Mouse (Mus musculus) heart, postnatal 0 days (tissue): Measurements from ENCODE around the gene Doc2g. TPM values are rescaled to one million over a fixed set of nuclear protein-coding genes. Genes with fewer than 3 reads are reported as not detected.

Experiments used
- ATAC-seq: fragments of 200-750 bp; cut with Nextera tagmentation; 2 replicates; pipeline ENCODE4 v1.8.0; 2017; ENCODE audit warnings: low read depth, moderate number of reproducible peaks, moderate library complexity; ENCODE audit not compliant: insufficient read depth
- DNase-seq: peaks from one replicate; pipeline ENCODE4 v3.0.0-alpha.2; 2016; ENCODE audit warnings: low spot score
- H3K27ac ChIP-seq: fragments of 300-500 bp; sonication (generic); 2 replicates; pipeline ENCODE4 v1.5.1; 2014; ENCODE audit warnings: low read depth, mild to moderate bottlenecking
- H3K27me3 ChIP-seq: fragments of 300-500 bp; sonication (generic); 2 replicates; pipeline ENCODE4 v1.6.1; 2014; ENCODE audit warnings: low read length, mixed read lengths; ENCODE audit not compliant: control insufficient read depth, insufficient read depth
- H3K36me3 ChIP-seq: fragments of 300-500 bp; sonication (generic); replicated peaks from 2 replicates; pipeline ENCODE4 v1.6.1; 2014; ENCODE audit warnings: low read length, mixed read lengths; ENCODE audit not compliant: control insufficient read depth, insufficient read depth
- H3K4me1 ChIP-seq: fragments of 300-500 bp; sonication (generic); 2 replicates; pipeline ENCODE4 v1.6.1; 2014; ENCODE audit warnings: antibody characterized with exemption; ENCODE audit not compliant: control insufficient read depth, insufficient read depth
- H3K4me2 ChIP-seq: fragments of 300-500 bp; sonication (generic); 2 replicates; pipeline ENCODE4 v1.6.1; 2014; ENCODE audit warnings: low read depth, mild to moderate bottlenecking, low read length, moderate library complexity
- H3K4me3 ChIP-seq: fragments of 300-500 bp; sonication (generic); 2 replicates; pipeline ENCODE4 v1.5.1; 2014; ENCODE audit warnings: low read depth, low read length
- H3K9ac ChIP-seq: fragments of 300-500 bp; sonication (generic); replicated peaks from 2 replicates; pipeline ENCODE4 v1.6.1; 2014; ENCODE audit warnings: low read depth, low read length, mixed read lengths
- H3K9me3 ChIP-seq: fragments of 300-500 bp; sonication (generic); replicated peaks from 2 replicates; pipeline ENCODE4 v1.6.1; 2016; ENCODE audit warnings: low read length; ENCODE audit not compliant: control insufficient read depth
- CTCF ChIP-seq: IDR thresholded peaks from 2 replicates; pipeline ENCODE4 v1.5.1; 2016; ENCODE audit warnings: antibody characterized with exemption, control low read depth, low read depth
- EP300 ChIP-seq: IDR thresholded peaks from 2 replicates; pipeline ENCODE4 v1.6.1; 2016; ENCODE audit warnings: antibody characterized with exemption, low read depth
- WGBS: fragments of 180-500 bp; shearing (Covaris S2); extraction: QIAGEN DNeasy Blood & Tissue Kit; methylation state at CpG from one replicate; pipeline ENCODE4 v1.1.7; 2014; 5-methylcytosine and 5-hydroxymethylcytosine counted together
- polyA plus RNA-seq: library from polyadenylated mRNA; unstranded; fragments of >200 nt; fragmentation: Nextera tagmentation; extraction: Ambion mirVana; gene quantifications from 2 replicates; pipeline ENCODE4 v1.2.1, GENCODE M21; 2015
- total RNA-seq: library from RNA; depleted of rRNA; stranded (reverse); fragments of >200 nt; gene quantifications from 2 replicates; pipeline ENCODE4 v1.2.3, GENCODE M21; 2014; ENCODE audit warnings: low replicate concordance

Gene Doc2g
- total and polyA plus RNA-seq, 2 experiments from 2014 or later = 116 to 202 TPM

DNA sequence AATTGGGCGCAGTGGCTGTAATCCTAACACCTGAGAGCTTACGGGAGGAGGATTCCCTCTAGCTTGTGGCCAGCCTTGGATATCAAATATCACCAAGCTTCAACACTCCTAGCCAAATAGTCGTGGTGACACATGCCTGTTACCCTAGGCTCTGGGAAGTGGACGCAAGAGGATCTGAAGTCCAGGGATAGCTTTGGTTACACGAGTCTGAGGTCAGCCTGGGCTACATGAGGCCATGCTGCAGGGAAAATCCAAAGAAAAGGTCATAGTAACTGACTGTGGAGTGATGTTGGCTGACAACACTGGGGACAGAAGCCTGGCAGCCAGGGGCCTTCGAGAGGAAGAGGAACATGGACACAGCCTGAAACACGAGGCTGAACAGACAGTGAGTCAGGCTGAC is 7.0 kb upstream of the Doc2g start:
- no peaks in the 10 kb centered on the region for H3K9me3 ChIP-seq
- peaks cover 7% of the 10 kb centered on the region; the same call in 1 of the 2 replicates for H3K4me1 ChIP-seq
- DNase-seq = no peak
- 61% methylated on average over 7 of the region's 7 CpGs for WGBS
- TF ChIP-seq EP300 (no peak), CTCF (no peak)
- no peaks in the 10 kb centered on the region for H3K27me3 ChIP-seq
- no peak for ATAC-seq
- H3K4me2 ChIP-seq = no peak overlapping the region
- H3K36me3 ChIP-seq = no peaks in the 10 kb centered on the region
- no peak overlapping the region for H3K27ac ChIP-seq
- H3K9ac ChIP-seq = no peak overlapping the region
- H3K4me3 ChIP-seq = no peak overlapping the region

DNA sequence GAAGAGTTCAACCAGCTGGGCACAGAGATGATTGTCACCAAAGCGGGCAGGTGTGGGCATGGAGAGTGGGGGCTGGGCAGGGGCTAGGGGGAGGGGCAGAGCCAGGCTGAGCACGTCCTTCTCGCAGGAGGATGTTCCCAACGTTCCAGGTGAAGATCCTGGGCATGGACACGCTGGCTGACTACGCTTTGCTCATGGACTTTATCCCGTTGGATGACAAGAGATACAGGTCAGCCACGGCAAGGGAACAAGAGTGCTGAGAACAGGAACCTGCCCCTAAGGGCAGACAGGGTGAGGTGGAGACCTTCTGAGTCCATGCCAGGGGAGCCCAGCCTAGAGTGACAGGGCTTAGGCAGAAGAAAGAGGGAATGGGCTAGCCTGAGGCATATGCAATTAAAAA is 6.4 kb upstream of the Doc2g start:
- Histone ChIP-seq H3K27ac (no peak overlapping the region), H3K4me3 (no peak overlapping the region), H3K36me3 (no peaks in the 10 kb centered on the region), H3K4me2 (no peak overlapping the region), H3K9me3 (no peaks in the 10 kb centered on the region), H3K9ac (no peak overlapping the region), H3K4me1 (peaks cover 14% of the 10 kb centered on the region; the same call in 1 of the 2 replicates), H3K27me3 (no peaks in the 10 kb centered on the region)
- no peak for TF ChIP-seq EP300
- no peak for TF ChIP-seq CTCF
- DNase-seq = no peak
- WGBS = 77% methylated on average over 8 of the region's 8 CpGs
- ATAC-seq = no peak

DNA sequence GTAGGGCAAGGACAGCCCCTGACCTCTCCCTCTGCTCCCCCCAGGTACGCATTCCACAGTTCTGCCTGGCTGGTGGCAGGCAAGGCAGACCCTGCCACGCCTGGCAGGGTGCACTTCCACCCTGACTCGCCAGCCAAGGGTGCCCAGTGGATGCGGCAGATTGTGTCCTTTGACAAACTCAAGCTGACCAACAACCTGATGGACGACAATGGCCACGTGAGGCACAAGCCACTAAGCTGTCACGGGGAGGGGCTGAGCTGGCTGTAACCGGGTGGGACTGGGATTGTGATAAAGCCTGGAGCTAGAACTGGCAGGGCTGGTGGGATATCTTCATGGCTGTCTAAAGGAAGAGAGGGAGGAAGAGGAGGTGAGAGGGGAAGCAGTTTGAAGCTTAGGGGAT is 5.9 kb upstream of the Doc2g start:
- 47% methylated on average over 8 of the region's 8 CpGs for WGBS

DNA sequence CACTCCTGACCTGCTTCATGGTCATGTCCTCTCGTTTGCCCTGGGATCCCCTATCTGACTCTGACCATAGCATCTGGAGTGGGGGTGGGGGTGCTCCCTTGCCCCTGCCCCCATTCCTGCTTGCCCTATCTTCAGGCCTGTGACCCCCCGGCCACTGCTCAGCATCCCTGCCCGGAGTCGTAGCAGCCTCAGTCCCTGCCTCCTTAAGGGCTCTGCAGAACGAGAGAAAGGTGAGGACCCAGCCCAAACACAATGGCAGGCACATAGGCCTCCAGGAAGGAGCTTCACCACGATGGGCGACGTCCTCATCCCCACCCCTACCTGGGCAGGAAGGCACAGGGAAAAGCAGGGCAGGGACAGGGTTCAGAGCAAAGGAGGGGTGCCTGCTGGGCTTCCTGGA is 4.8 kb upstream of the Doc2g start:
- H3K36me3 ChIP-seq = no peaks in the 10 kb centered on the region
- 69% methylated on average over 8 of the region's 8 CpGs for WGBS

More for the DNA sequence above, 5.9 kb upstream of the Doc2g start:
- TF ChIP-seq EP300 (no peak), CTCF (no peak)
- H3K4me3 ChIP-seq = no peak overlapping the region
- DNase-seq (no peak), ATAC-seq (no peak)
- H3K27me3 ChIP-seq = no peaks in the 10 kb centered on the region
- H3K4me1 ChIP-seq = peaks cover 18% of the 10 kb centered on the region; the same call in 1 of the 2 replicates
- no peaks in the 10 kb centered on the region for H3K36me3 ChIP-seq
- no peak overlapping the region for H3K27ac ChIP-seq
- H3K9me3 ChIP-seq = no peaks in the 10 kb centered on the region
- no peak overlapping the region for H3K4me2 ChIP-seq
- no peak overlapping the region for H3K9ac ChIP-seq

DNA sequence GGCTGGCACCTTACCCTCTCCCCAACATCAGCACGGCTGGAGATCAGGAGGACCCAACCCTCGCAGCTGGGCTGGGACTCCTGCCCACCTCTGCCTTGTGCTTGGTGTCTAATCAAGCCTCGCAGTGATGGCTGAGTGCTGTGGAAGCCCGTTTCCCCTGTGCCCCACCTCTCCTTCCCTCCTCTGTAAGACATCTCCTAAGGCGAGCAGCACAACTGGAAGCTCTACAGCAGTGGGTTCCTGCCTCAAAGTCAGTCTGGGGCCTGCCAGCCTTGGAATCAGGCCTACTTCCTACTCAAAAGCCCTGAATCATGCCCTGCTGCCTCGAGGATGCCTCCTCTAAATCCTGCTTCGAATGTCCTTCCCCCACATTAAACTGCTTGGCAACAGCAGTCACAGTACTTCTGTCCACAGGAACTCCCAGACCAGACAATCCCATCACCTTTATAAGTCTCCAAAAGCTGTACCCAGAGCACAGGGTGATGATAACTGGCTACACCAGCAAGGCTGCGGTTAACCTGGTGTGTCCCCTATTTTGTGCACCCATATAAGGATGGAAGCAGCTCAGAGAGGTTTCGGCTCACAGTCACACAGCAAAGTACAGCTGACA is 3.9 kb upstream of the Doc2g start:
- no peaks in the 10 kb centered on the region for H3K9me3 ChIP-seq
- H3K4me1 ChIP-seq = peaks cover 28% of the 10 kb centered on the region
- no peak for TF ChIP-seq CTCF
- TF ChIP-seq EP300 = no peak
- H3K4me2 ChIP-seq = peak overlapping the region; percentile 74
- H3K36me3 ChIP-seq = no peaks in the 10 kb centered on the region
- 81% methylated on average over 9 of the region's 9 CpGs for WGBS
- no peaks in the 10 kb centered on the region for H3K27me3 ChIP-seq
- no peak overlapping the region for H3K9ac ChIP-seq
- ATAC-seq (no peak), DNase-seq (no peak)
- H3K27ac ChIP-seq = no peak overlapping the region
- H3K4me3 ChIP-seq = no peak overlapping the region

More for the DNA sequence above, 4.8 kb upstream of the Doc2g start:
- Histone ChIP-seq H3K4me3 (no peak overlapping the region), H3K9me3 (no peaks in the 10 kb centered on the region), H3K4me1 (peaks cover 21% of the 10 kb centered on the region), H3K27me3 (no peaks in the 10 kb centered on the region), H3K4me2 (no peak overlapping the region), H3K27ac (no peak overlapping the region), H3K9ac (no peak overlapping the region)
- TF ChIP-seq CTCF = no peak
- DNase-seq (no peak), ATAC-seq (no peak)
